Mouse (Mus musculus): ENCODE measurements around the gene Nusap1. TPM values are rescaled to one million over a fixed set of nuclear protein-coding genes. Genes with fewer than 3 reads are reported as not detected.

The Nusap1 gene
- polyA plus RNA-seq, 1 experiment: 4.4 TPM

- no peak overlapping the region for H3K4me3 ChIP-seq
- H3K4me2 ChIP-seq (ENCODE audit: low read depth): no peak overlapping the region
- H3K36me3 ChIP-seq (ENCODE audit: control insufficient read depth, insufficient read depth): no peaks in the 10 kb centered on the region
- H3K27me3 ChIP-seq (ENCODE audit: control insufficient read depth, insufficient read depth, insufficient read length): no peaks in the 10 kb centered on the region
- no peak for TF ChIP-seq POLR2A (IDR thresholded peaks at IDR 0.05; ENCODE audit: insufficient read length, low read depth)
- TF ChIP-seq USF1 (IDR thresholded peaks at IDR 0.05; ENCODE audit: low read depth): no peak
- TF ChIP-seq TCF12 (IDR thresholded peaks at IDR 0.05; ENCODE audit: insufficient read depth, poor library complexity, severe bottlenecking): no peak
- TF ChIP-seq E2F4 (IDR thresholded peaks at IDR 0.05; ENCODE audit: insufficient read depth): no peak
- no peak for TF ChIP-seq REST (IDR thresholded peaks at IDR 0.05; ENCODE audit: insufficient read depth, insufficient read length)
- no peak for TF ChIP-seq TCF3 (IDR thresholded peaks at IDR 0.05; ENCODE audit: insufficient read length, low read depth)
- no peak for TF ChIP-seq CEBPB (IDR thresholded peaks at IDR 0.05; ENCODE audit: insufficient read depth, poor library complexity, severe bottlenecking)
- no peak for TF ChIP-seq MYOG (IDR thresholded peaks at IDR 0.05; ENCODE audit: control insufficient read depth in 1 of 3, insufficient read depth in 1 of 3, insufficient read length in 2 of 3, low read depth in 2 of 3)
- TF ChIP-seq SRF (IDR thresholded peaks at IDR 0.05; ENCODE audit: control insufficient read depth, insufficient read length, low read depth): no peak
- TF ChIP-seq POLR2AphosphoS2 (IDR thresholded peaks at IDR 0.05; ENCODE audit: insufficient read length, low read depth): no peak
- no peak for TF ChIP-seq MAX (IDR thresholded peaks at IDR 0.05; ENCODE audit: low read depth)
- no peak for TF ChIP-seq MYOD1 (IDR thresholded peaks at IDR 0.05; ENCODE audit: control insufficient read depth in 1 of 3, insufficient read length in 2 of 3, low read depth in 2 of 3)
- H3K79me2 ChIP-seq (ENCODE audit: control insufficient read depth, insufficient read depth): peaks cover 5% of the 10 kb centered on the region
- no peak overlapping the region for H3ac ChIP-seq (ENCODE audit: control insufficient read depth, insufficient read length)
Observed at GRCm38 (mm10) chr2:119699962-119700361, 81.9 kb downstream of the Nusap1 start.

Other genes starting within 250 kb of the Nusap1 start
- 7.3 TPM for gene Ino80, start 140.6 kb upstream of the Nusap1 start, polyA plus RNA-seq (2012; fragmentation: generic; extraction: Trizol)
- 0.23 TPM for gene Exd1, start 70.7 kb upstream of the Nusap1 start, polyA plus RNA-seq (2012; fragmentation: generic; extraction: Trizol)
- 67.9 TPM for gene Chp1, start 70.6 kb upstream of the Nusap1 start, polyA plus RNA-seq (2012; fragmentation: generic; extraction: Trizol)
- gene Oip5, start 171 bp downstream of the Nusap1 start, polyA plus RNA-seq (2012; fragmentation: generic; extraction: Trizol): 3.7 TPM
- gene Ndufaf1, start 44.5 kb downstream of the Nusap1 start, polyA plus RNA-seq (2012; fragmentation: generic; extraction: Trizol): 19.5 TPM
- 7.2 TPM for gene Rtf1, start 56.8 kb downstream of the Nusap1 start, polyA plus RNA-seq (2012; fragmentation: generic; extraction: Trizol)
- gene Itpka, start 124.0 kb downstream of the Nusap1 start, polyA plus RNA-seq (2012; fragmentation: generic; extraction: Trizol): 0.14 TPM
- gene Ltk, start 142.1 kb downstream of the Nusap1 start, polyA plus RNA-seq (2012; fragmentation: generic; extraction: Trizol): not detected
- gene Rpap1, start 169.2 kb downstream of the Nusap1 start, polyA plus RNA-seq (2012; fragmentation: generic; extraction: Trizol): 13.7 TPM
- gene Tyro3, start 179.4 kb downstream of the Nusap1 start, polyA plus RNA-seq (2012; fragmentation: generic; extraction: Trizol): 6.0 TPM

Measured in myocyte (in vitro differentiated cells).